Comparison of ENCODE assay signal across 25 mouse cellular contexts in genomic region chr11:88833099-88833498, GRCm38 (mm10). TPM values are rescaled to one million over a fixed set of nuclear protein-coding genes. Genes with fewer than 3 reads are reported as not detected.
A peak's percentile ranks its signal among the peaks of the same experiment; 100 is the strongest.
DNase-seq lines count a peak whose midpoint lies in the region; ATAC-seq and TF ChIP-seq lines count a peak whose summit lies in the region.
"Had no signal": no experiment of that assay in that cellular context is flagged by ENCODE, and none has a peak within 500 bp of the region (broad histone marks: within the 10 kb centered on the region; RNA-seq: fewer than 3 reads in every experiment).

No protein-coding gene starts in this region.

- H3K27me3 ChIP-seq in forebrain, postnatal 0 days (ENCODE audit: insufficient read depth, low read length): no peaks in the 10 kb centered on the region
- H3K27me3 ChIP-seq in forebrain, embryonic 11.5 days (ENCODE audit: control insufficient read depth, insufficient read depth, low read length): no peaks in the 10 kb centered on the region
- H3K27me3 ChIP-seq in kidney, postnatal 0 days (ENCODE audit: insufficient read depth, low read length): no peaks in the 10 kb centered on the region
- H3K27me3 ChIP-seq: heart, embryonic 12.5 days; limb, embryonic 12.5 days; liver, embryonic 12.5 days; midbrain, embryonic 12.5 days; neural tube, embryonic 15.5 days had no signal

- H3K9me3 ChIP-seq in forebrain, postnatal 0 days (ENCODE audit: low read length): no peaks in the 10 kb centered on the region
- H3K9me3 ChIP-seq in forebrain, embryonic 11.5 days (ENCODE audit: control insufficient read depth, low read length): no peaks in the 10 kb centered on the region
- H3K9me3 ChIP-seq in kidney, postnatal 0 days (replicated peaks; ENCODE audit: low read length): no peaks in the 10 kb centered on the region
- H3K9me3 ChIP-seq: heart, embryonic 12.5 days; limb, embryonic 12.5 days; liver, embryonic 12.5 days; midbrain, embryonic 12.5 days; neural tube, embryonic 15.5 days had no signal

- 88% methylated on average over 4 of the region's 4 CpGs for WGBS in forebrain, postnatal 0 days
- 92% methylated on average over 4 of the region's 4 CpGs for WGBS in forebrain, embryonic 11.5 days
- WGBS in kidney, postnatal 0 days: 68% methylated on average over 4 of the region's 4 CpGs

- 0 out of 2 replicates have a peak, but pooled peaks have one; percentile 16 for TF ChIP-seq CTCF in forebrain, postnatal 0 days (IDR thresholded peaks at IDR 0.05; ENCODE audit: low read depth)
- no peak for TF ChIP-seq CTCF in kidney, postnatal 0 days (IDR thresholded peaks at IDR 0.05; ENCODE audit: low read depth)

- H3K9ac ChIP-seq in forebrain, postnatal 0 days: no peak overlapping the region
- H3K9ac ChIP-seq in forebrain, embryonic 11.5 days (ENCODE audit: low read length): no peak overlapping the region
- H3K9ac ChIP-seq in kidney, postnatal 0 days (ENCODE audit: low read depth, low read length): no peak overlapping the region
- H3K9ac ChIP-seq: heart, embryonic 12.5 days; limb, embryonic 12.5 days; liver, embryonic 12.5 days; midbrain, embryonic 12.5 days; neural tube, embryonic 15.5 days had no signal

- H3K36me3 ChIP-seq in forebrain, postnatal 0 days (ENCODE audit: insufficient read depth): peaks cover 54% of the 10 kb centered on the region
- H3K36me3 ChIP-seq in forebrain, embryonic 11.5 days (ENCODE audit: control insufficient read depth, insufficient read depth, low read length): no peaks in the 10 kb centered on the region; the same call in 1 of the 2 replicates
- peaks cover 31% of the 10 kb centered on the region for H3K36me3 ChIP-seq in kidney, postnatal 0 days (ENCODE audit: insufficient read depth, low read length)

- ATAC-seq in forebrain, postnatal 0 days: no peak
- no peak for ATAC-seq in forebrain, embryonic 11.5 days (replicated peaks; ENCODE audit: low FRiP score)
- peak; percentile 44; the same call in 1 of the 2 replicates for ATAC-seq in kidney, postnatal 0 days (replicated peaks; ENCODE audit: low FRiP score, low read depth)
- ATAC-seq: CD4-positive, CD25-positive, alpha-beta regulatory T cell, adult 4 months; liver, embryonic 12.5 days had no signal

- H3K4me2 ChIP-seq in forebrain, postnatal 0 days (ENCODE audit: low read depth): no peak overlapping the region
- no peak overlapping the region for H3K4me2 ChIP-seq in forebrain, embryonic 11.5 days (ENCODE audit: low read depth, low read length, severe bottlenecking)
- H3K4me2 ChIP-seq in kidney, postnatal 0 days (ENCODE audit: low read length): no peak overlapping the region
- H3K4me2 ChIP-seq: heart, embryonic 12.5 days; limb, embryonic 12.5 days; liver, embryonic 12.5 days; midbrain, embryonic 12.5 days; neural tube, embryonic 15.5 days had no signal

- H3K27ac ChIP-seq in forebrain, postnatal 0 days (ENCODE audit: low read depth, low read length): no peak overlapping the region
- H3K27ac ChIP-seq in forebrain, embryonic 11.5 days (ENCODE audit: low read depth, low read length): no peak overlapping the region
- no peak overlapping the region for H3K27ac ChIP-seq in kidney, postnatal 0 days
- H3K27ac ChIP-seq: limb, embryonic 12.5 days; liver, embryonic 12.5 days; midbrain, embryonic 12.5 days; neural tube, embryonic 15.5 days had no signal

- H3K4me3 ChIP-seq in forebrain, postnatal 0 days (ENCODE audit: low read depth, low read length): no peak overlapping the region
- H3K4me3 ChIP-seq in forebrain, embryonic 11.5 days (ENCODE audit: low read depth, low read length): no peak overlapping the region
- H3K4me3 ChIP-seq in kidney, postnatal 0 days (replicated peaks; ENCODE audit: low read depth, low read length): no peak overlapping the region
- H3K4me3 ChIP-seq: heart, embryonic 12.5 days; limb, embryonic 12.5 days; liver, embryonic 12.5 days; midbrain, embryonic 12.5 days; neural tube, embryonic 15.5 days had no signal

- no peaks in the 10 kb centered on the region for H3K4me1 ChIP-seq in forebrain, postnatal 0 days (ENCODE audit: insufficient read depth)
- H3K4me1 ChIP-seq in forebrain, embryonic 11.5 days (replicated peaks; ENCODE audit: control insufficient read depth, insufficient read depth, low read length): no peaks in the 10 kb centered on the region
- H3K4me1 ChIP-seq in kidney, postnatal 0 days (replicated peaks; ENCODE audit: insufficient read depth, low read length): no peaks in the 10 kb centered on the region
- H3K4me1 ChIP-seq: limb, embryonic 12.5 days; liver, embryonic 12.5 days; midbrain, embryonic 12.5 days; neural tube, embryonic 15.5 days had no signal

- no peak for DNase-seq in forebrain, postnatal 0 days
- no peak for DNase-seq in forebrain, embryonic 11.5 days (ENCODE audit: low spot score)
- DNase-seq in kidney, postnatal 0 days (ENCODE audit: low spot score): no peak
- no peak for DNase-seq in kidney, adult 11 months
- peak; percentile 50 for DNase-seq in urinary bladder, postnatal 14 days (ENCODE audit: low spot score)
- DNase-seq in urinary bladder, postnatal 4 days (ENCODE audit: low spot score in 2 of 2): no peak
- no peak for DNase-seq in cerebellum, postnatal 36 days
- DNase-seq in Muller cell, postnatal 12 days (ENCODE audit: inconsistent ontology term): no peak
- DNase-seq: cerebellum, adult 11 months; cerebellum, adult 9-11 months; gastrocnemius, postnatal 25 days; heart, adult 18-20 months; heart, postnatal 10 days; kidney, adult 9 months; kidney, postnatal 36 days; layer of hippocampus, postnatal 36 days; lung, adult 18-20 months; right cerebral cortex, adult 18-20 months; right cerebral cortex, postnatal 4 days had no signal

RNA-seq across cellular contexts. Expression of gene Akap1, which starts 31.3 kb away (rescaled TPM):
- 53.2 and 60.7 TPM in 2 replicates for total RNA-seq in forebrain, postnatal 0 days (2014; rRNA removed)
- 24.5 and 28.6 TPM in 2 replicates for polyA plus RNA-seq in forebrain, postnatal 0 days (2015; fragmentation: Nextera tagmentation; extraction: Ambion mirVana)
- 15.5 and 16.1 TPM in 2 replicates for polyA plus RNA-seq in forebrain, embryonic 11.5 days (2014; fragmentation: Nextera tagmentation; extraction: Ambion mirVana)
- polyA plus RNA-seq in kidney, postnatal 0 days (2015; fragmentation: Nextera tagmentation; extraction: Ambion mirVana): 16.9 and 17.5 TPM in 2 replicates
